Mouse (Mus musculus) monocyte, adult 5-6 weeks (primary cell): Measurements from ENCODE around the gene Rbm38. TPM values are rescaled to one million over a fixed set of nuclear protein-coding genes. Genes with fewer than 3 reads are reported as not detected.

Experiments
- ATAC-seq: fragments of 153-309, 156-312 bp; replicated peaks from 2 replicates; pipeline ENCODE4 v1.8.0; 2017; ENCODE audit warnings: mild to moderate bottlenecking; ENCODE audit not compliant: low TSS enrichment, insufficient number of reproducible peaks, severe bottlenecking, poor library complexity, low FRiP score
- total RNA-seq: library from RNA; stranded (forward); fragments of 200-1000, 200-491, 200-594 nt; gene quantifications from 3 replicates; pipeline ENCODE4 v1.2.3, GENCODE M21; 2017

Rbm38 gene
- 37.6 to 41.8 TPM (median 37.7 TPM) in 3 replicates for total RNA-seq

- ATAC-seq, result no peak
Measured at GRCm38 (mm10) chr2:173020430-173020829, at the start of gene Rbm38. Gene Rbm38 (plus strand): TSS chr2:173020498.

DNA sequence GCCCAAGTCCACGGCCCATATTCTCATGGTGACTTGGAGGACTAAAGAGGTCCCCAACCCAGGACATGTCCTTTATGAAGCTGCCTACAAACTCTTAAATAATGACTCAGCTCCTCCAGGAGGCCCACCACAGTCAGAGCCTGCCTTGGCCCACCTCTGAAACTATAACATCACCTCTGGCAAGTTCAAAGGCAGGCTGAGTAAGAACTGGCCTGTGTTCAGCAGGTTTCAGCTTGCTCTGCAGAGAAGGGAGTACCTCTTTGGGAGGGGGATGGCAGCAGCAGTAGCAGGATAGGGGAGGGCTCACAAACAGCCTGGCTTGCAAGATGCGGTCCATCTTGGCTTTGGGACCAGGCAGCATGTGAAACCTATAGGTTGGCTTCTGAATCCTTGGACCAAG is 48.4 kb upstream of the Rbm38 start:
- no peak for ATAC-seq

- no peak for ATAC-seq
Measured at GRCm38 (mm10) chr2:172973806-172974565, 46.3 kb upstream of the Rbm38 start.

GRCm38 (mm10) chr2:172974701-172975100 is 45.6 kb upstream of the Rbm38 start:
- ATAC-seq, result no peak

- no peak for ATAC-seq
Measured at GRCm38 (mm10) chr2:172975159-172975558, 45.1 kb upstream of the Rbm38 start.

- ATAC-seq, result no peak
Measured at GRCm38 (mm10) chr2:172976661-172977238, 43.5 kb upstream of the Rbm38 start.

DNA sequence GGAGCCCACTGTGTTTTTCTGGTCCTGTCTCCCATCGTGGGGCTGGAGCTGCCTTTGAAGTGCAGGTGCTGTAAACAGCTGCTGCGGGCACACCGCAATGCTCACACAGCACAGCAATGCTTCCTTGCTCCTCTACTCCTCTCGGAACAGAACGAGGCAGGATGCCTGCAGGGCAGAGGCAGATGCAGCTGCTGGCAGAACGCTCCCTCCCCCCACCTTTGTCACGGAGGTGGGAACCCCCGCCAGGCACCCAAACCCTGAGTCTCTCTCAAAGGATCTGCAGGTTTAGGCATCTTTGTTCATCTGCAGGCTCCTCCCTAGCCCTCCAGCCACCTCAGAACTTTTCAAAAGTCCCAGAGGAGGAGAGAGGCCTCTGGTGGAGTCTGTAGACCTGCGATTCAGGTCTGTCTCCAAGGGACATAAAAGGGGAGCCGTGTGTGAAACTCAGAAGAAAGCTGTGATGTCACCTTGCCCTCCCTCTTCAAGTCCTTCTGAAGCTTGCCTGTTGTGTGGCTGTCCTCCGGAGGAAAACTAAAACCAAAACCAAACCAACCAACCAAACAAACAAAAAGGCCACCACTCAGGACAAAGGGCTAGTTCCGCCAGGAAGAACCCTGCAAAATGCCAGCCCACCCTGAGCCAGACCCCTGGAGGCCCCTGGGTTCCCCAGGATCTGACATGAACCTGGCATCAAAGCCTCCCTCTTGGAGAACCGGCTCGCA is 42.7 kb upstream of the Rbm38 start, which contains the start of gene Spo11:
Gene Spo11, plus strand, starts transcription at position 292 of the 722 bp plus-strand sequence.
- 0 out of 2 replicates have a peak, but pooled peaks have one; percentile 27 for ATAC-seq

DNA sequence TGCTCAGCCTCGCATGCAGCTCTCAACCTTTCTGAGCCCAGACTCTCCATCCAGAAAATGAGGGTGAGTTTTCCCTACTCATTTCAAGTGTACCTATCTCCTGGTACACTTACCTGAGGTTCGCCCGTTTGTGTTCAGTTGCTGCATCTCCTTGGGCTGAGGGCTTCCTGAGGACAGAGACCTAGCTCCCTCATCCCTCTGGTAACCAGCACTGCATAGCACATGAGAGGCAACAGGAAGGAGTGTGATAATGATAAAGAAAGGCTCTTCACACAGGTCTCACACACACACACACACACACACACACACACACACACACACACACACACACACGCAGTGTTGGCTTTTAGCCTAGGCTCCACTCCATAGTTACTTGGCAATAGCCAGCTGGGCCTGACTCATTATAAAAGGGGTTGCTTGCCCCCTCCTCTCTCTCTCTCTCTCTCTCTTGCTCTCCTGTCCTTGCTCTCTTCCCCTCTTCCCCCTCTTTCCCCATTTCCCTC is 42.1 kb upstream of the Rbm38 start:
- no peak for ATAC-seq

DNA sequence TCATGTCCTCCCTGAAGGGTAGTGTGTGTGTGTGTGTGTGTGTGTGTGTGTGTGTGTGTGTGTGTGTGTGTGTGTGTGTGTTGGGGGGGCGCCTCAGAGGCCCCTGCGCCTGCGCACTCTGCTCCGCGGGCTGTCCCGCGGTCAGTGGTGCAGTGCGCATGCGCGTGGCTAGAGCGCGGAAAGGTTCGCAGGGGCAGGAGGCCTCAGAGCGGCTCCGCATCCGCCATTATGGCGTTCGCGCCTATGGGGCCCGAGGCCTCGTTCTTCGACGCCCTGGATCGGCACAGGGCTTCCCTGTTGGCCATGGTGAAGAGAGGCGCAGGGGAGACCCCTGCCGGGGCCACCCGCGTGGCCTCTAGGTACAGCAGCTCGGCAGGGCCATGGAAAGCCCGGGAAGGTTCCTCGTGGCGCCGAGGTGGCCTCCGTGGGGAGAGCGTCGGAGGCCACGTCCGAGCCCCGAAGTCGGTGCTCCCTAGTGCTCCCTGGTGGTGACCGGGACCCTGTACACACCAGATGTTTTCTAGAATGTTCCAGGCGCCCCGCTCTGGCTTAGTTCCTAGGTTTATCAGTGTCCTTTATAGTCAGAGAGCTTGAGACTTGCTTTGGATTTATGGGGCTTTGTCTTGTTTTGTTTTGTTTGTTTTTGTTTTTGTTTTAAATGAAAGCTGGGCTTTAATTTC is 40.5 kb upstream of the Rbm38 start:
- no peak for ATAC-seq

DNA sequence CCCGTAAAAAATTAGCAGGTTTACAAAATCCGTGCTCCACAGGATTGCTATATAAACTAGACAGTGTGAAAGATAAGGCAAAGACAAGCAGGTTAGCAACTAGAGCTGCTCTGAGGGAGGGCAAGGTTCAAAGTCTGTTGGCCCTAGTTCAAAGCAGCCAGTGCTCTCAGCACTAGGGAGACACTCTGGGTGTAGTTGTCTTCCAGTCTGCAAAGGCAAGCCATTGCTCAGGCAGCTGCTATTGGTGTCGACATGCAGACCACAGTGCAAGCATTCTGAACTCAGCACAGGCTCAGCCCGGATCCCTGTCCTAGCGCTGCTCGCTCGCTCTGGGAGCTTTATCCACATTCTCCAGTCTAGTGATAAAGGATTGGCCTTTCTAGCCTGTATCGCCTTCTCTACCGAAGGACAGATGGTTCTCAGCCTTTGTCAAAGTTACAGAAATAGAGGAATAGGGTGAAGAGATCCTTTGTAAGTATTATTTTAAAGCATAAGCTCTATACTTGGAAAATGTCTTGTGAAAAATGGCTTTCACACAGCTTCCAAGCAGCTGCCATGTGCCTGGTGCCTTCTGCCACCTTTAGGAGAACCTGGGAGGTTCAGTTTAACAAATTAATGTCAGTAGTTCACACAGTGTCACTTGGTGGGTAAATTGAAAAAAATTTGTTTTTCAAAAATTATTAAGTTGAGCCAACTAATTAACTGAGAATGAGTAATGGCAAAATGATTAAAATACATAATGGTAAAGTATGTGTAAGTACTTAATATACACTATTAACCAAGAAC is 37.3 kb upstream of the Rbm38 start:
- ATAC-seq, result no peak

DNA sequence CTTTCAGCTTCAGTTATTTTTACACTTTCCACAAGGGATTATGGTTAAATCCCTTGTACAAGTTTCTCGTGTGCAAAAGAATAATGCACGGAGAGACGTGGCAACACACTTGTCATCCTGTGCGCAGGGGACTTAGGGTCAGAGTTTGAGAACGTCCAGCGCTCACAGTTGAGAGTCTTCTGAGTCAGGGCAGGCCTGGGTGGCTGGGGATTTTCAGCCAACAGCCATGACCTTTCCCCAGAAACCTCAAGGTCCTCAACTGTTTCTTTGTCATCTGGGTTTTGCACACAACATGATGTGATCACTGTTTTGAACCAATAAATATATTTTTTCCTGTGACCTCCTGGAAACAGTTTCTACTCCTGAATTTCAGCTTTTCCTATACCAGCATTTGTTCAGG is 30.1 kb upstream of the Rbm38 start:
- no peak for ATAC-seq

DNA sequence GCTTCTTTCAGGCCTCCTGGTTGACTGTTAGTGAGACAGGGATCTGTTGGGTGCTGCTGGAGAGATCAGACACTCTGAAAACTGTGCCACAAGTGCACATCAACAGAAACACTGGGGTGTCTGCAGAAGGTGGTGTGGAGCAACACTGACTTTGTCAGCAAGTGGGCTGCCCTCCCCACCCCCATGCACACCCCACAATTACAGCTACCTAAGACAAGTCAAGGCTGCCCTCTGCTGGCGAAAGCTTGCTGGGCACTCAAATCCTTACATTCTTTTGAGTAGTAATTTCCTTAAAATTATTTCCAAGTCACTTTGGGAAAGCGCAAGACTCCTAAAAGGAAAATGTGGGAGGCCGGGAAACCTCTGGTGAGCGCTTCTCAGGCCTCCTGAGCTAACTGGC is 24.1 kb upstream of the Rbm38 start:
- no peak for ATAC-seq

DNA sequence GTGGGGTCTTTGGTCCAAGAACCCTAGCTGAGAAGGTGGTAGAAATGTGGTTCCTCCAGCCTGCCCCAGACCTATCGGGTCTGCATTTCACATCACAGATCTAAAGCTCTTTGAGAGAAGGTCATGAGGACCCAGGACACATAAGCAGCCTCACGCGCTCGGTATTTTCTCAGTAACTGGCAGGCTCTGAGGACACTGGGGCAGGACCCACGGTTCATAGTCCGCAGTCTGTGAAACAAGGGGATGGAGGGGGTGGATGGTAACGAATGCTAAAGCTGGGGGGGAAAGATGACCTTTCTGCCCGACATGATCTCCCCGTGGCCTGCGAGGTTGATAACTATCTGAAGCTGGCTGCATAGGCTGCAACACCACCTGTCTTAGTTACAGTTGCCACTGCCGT is 22.6 kb upstream of the Rbm38 start:
- no peak for ATAC-seq

GRCm38 (mm10) chr2:172998478-172998877 is 21.8 kb upstream of the Rbm38 start:
- no peak for ATAC-seq

DNA sequence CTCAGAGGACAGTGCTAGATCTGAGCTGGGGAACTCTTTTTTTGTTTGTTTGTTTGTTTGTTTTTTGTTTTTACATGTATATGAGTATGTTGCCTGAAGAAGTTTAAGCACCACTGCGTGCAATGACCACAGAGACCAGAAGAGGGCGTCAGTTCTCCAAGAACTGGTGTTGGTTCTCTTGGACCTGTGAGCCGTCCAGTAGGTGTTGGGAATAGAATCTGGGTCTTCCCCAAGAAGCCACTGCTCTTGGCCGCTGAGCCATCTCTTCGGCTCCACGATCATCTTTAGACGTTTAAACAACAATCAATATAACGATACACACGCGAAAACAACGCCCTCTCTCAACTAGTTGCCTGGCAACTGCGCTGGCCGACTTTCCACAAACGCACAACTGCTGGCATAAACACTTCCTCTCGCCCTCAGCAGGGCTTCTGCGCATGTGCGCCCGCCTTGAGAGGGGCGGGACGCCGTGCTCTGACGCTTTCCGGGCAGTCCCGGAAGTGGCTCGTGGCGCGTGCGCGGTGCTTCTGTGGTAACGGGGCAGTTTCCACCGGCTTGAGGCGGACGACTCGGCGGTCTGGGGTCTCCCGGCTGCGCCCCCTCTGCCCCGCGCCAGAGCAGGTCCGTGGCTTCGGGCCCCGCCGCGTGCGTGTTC is 20.5 kb upstream of the Rbm38 start, which contains the start of gene Rae1:
Gene Rae1, plus strand, starts transcription at position 488 of the 655 bp plus-strand sequence.
- ATAC-seq, result peak; percentile 92

DNA sequence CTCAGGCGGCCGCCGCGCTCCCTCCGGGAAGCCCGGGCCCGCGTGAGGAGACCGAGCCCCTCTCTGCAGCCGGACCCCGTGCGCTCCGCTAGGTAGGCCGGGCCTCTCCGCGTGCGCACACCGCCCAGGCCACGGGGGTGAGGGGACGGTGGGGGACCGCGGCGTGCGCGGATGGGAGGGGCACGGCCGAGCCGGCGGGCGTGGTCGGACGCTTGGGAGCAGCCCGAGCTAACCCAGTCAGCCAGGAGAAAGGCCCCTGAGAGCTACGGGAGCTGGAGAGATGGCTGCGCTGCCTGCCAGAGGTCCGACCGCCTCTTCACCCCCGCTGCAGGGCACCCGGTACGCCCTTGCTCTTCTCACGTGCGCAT is 20.0 kb upstream of the Rbm38 start:
- no peak for ATAC-seq

DNA sequence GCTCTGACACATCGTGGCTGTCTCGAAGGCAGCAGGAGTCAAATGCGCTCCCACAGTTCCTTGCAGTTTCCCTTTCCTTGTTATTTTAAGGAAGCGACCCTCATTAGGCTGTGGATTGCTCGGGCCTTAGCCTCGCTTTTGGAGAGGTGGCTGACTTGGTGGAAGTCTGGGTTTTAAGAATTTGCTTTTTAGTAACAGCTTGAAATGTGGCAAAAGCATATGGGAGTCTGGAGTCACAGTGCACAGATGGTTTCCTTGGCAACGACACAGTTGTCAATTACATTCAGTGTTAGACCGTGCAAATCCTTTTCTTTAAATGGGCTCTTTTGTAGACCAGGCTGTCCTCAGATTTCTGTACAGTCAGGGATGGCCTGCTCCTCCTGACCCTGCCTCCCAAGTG is 19.4 kb upstream of the Rbm38 start:
- no peak for ATAC-seq

- ATAC-seq, result no peak
Measured at GRCm38 (mm10) chr2:173003737-173004136, 16.6 kb upstream of the Rbm38 start.
